Mouse (Mus musculus) frontal cortex, adult 2 months (tissue): Measurements from ENCODE around the gene Col6a5. TPM values are rescaled to one million over a fixed set of nuclear protein-coding genes. Genes with fewer than 3 reads are reported as not detected.
A peak's percentile ranks its signal among the peaks of the same experiment; 100 is the strongest.
"Not testable (repeated sequence)": the region's sequence is repeated elsewhere in the genome, so short reads cannot be mapped to it uniquely, and the experiment has no call there.

Source experiments
- DNase-seq, 2 experiments: peaks; one replicate each; pipeline ENCODE4 v3.0.0; 2022; ENCODE audit warnings: low spot score in 1 of 2; ENCODE audit errors: extremely low spot score in 1 of 2
- polyA plus RNA-seq: library from polyadenylated mRNA; depleted of rRNA; stranded (reverse); fragments of >200 nt; gene quantifications from 2 replicates; pipeline ENCODE4 v1.2.3, GENCODE M21; 2012

Col6a5 gene
- polyA plus RNA-seq, 1 experiment, result 1.1 TPM

DNA sequence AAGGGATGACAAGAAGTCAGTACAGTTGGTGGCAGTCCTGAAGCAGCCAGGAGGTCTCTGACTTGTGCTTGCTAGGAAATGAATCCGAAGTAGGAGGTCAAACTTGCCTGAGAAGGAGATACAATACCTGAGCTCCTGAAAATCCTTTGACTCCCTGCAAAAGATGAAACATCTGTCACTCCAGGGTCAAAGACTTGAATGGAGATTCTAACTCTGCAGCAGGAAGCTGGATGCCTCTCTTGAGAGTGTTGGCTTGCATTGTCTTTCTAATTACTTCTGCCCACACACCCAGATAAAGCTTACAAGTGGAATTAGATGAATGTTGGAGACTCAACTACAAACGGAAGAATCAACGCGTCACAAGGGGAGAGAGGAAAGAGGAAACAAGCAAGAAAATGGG lies 45.3 kb downstream of the Col6a5 start:
- DNase-seq, result no peak

DNA sequence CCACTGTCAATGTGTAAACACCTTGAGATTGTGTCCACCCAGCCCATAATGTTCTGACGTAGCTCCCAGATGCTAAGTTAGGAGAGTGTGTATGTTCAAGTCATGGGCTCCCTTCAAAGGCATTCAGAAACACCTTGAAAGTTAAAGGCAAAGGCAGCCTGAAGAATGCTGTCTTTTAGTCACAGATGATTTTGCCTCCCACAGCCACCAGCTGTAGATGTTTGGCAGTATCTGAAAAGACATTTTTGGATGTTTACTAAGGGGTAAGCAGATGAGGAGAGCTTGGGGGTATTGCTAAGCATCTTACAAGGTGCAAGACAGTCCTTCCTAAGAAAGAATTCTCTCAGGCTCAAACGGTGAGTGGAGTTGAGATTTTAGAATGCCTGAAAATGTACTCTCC lies 50.3 kb downstream of the Col6a5 start:
- DNase-seq, result peak; percentile 37 to 68

DNA sequence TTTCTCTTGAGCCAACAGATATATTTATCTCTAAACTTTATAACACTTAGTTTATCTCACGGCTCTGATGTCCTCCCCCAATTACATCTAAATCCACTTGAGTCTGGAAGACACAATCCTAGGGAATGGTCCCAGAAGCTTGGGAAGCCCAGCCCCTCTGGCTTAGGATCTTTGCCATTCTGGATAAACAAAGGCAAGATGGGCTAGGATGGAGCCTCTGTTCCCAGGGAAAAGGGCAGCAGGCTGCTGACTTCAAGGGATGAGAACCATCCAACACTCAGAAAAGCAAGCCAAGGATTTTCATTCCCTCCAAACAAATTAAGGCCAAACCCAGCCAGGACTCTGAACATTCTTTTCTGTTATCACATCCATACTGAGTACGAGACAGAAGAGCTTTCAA lies 51.1 kb downstream of the Col6a5 start:
- no peak for DNase-seq

- no peak for DNase-seq
Observed at GRCm38 (mm10) chr9:105907411-105907810, 53.0 kb downstream of the Col6a5 start.

DNA sequence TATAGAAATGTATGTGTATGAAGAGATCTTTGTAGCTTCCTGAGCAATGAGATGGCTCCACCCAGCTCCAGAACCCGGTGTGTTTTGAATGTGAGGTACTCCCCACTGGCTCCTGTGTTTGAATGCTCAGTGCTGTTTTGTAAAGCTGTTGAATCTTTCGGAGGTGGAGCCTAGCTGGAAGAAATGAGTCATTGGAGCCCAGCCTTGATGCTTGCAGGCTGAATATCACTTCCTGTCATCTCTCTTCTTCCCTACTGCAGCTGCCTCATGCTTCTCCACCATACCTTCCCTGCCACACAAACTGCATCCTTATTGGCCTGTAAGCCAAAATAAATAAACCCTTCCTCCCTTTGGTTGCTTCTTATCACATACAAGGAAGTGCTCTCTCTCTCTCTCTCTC lies 72.9 kb downstream of the Col6a5 start:
- DNase-seq, result peak in 1 of 2 experiments; percentile 38

GRCm38 (mm10) chr9:105884656-105885430 lies 75.6 kb downstream of the Col6a5 start:
- peak in 1 of 2 experiments; percentile 11 for DNase-seq

- DNase-seq, result no peak
Observed at GRCm38 (mm10) chr9:105880743-105881142, 79.7 kb downstream of the Col6a5 start.

DNA sequence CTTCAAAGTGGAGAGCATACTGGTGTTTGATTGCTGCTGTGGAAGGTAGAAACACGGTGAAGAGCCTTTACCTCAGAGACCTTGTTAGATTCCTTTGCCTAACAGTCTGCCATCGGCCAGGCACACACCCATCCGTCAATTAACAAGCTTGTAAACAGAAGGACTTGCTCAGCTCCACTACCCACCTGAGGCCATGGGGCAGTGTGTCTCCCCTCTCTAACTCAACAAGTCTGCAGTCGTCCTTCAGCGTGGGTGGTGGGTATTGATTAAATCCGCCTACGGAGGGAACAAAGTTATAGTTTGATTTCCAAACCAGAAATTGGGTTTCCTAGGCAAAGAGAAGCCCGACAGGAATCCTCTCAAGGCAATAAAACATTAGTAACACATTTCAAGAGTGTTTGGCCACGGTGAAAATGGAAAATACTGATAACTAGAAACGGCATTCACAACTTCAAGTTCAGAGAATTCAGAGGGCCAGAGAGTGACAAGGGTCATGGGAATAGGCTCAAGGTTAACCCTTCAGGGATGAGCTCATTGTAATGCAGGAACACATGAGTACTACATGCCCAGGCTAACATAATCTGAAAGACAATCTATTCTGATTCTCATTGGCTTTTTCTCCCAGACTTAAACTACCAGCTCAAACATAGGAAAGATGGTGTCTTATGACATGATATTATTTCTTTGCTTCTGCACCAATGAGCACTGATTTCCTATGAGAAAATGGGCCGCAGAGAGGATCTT lies 81.9 kb downstream of the Col6a5 start:
- DNase-seq, result no peak

GRCm38 (mm10) chr9:105876124-105876523 lies 84.3 kb downstream of the Col6a5 start:
- no peak for DNase-seq

DNA sequence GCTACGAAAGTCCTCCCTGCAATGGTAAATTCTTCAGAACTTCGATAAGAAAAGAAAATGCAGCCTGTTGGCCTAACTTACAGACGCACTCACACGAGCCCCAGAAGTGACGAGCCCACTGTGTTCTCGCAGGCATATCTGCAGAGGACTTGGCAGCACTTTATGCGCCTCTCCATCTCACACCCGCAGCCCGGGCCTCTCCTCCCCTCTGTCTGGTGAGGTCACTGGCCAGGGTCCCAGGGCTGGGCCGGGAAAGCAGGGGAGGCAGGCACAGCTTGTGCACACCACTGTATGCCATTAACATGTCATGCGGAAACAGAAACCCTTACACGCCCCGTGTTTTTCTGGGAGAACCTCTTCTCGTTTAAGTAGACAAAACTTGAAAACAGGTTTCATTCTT lies 88.8 kb downstream of the Col6a5 start:
- no peak for DNase-seq

- DNase-seq, result peak; percentile 62 to 89
Observed at GRCm38 (mm10) chr9:105857773-105858172, 102.7 kb downstream of the Col6a5 start.

DNA sequence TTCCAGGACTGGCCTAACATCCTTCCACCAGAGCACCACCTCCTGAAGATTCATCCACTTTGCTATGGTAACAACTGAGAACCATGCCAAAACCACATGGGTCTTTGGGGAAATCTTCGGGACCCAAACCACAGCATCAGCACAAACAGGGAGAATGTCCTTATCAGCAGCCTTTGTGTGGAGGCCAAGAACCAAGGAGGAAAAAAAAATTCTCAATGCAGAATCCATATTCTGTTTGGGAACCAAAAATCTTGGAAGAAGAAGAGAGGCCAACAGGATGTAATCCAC lies 107.7 kb downstream of the Col6a5 start:
- no peak for DNase-seq

DNA sequence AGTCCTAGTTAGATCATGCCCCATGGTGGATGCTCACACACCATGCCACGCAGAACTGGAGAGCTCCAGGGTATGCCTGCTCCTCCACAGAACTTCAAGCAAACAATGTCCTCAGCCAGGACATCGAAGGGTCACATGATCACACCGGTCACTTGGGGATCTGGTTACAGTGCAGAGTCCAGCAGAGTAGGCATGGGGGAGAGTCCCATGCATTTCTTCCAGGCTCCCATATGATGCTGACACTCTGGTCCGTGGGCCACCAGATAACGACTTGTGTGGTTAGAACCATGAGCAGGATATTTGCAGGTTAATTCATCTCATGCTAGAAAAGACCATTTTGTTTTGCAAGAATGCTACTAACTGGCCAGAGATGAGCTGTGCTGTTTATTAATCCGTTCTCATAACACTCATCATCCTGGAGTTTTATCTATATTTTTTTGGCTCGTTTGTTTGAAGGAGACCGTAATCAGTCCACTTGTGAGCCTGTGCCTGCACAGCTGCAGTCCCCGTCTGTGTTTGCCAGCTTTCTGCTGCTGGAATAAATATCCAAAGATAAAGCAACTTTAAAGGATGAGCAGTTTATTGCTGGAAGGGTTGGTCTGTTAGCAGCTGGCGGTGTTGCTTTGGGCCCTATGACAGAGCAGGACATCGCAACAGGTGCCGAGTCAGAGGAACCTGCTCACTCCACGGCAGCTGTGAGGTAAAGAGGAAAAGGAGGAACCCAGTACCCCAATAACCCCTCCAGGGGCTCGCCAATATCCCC lies 108.2 kb downstream of the Col6a5 start:
- DNase-seq, result no peak

- DNase-seq, result no peak
Observed at GRCm38 (mm10) chr9:105851011-105851410, 109.4 kb downstream of the Col6a5 start.

DNA sequence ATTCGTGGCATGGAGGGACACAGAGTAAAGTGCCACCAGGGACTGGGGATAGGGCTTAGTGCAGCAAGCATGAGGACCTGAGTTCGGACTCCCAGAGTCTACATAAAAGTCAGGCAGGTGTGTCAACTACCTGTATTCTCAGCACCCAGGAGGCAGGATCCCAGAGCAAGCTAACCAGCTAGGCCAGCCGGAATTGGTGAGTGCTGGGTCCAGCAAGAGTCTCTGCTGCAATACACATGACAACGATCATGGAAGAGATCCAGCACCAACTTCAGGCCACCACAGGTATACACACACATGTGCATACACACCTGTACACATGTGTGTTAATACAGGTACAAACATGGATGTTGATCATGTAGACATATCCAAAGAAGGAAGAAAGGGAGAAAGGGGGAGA lies 112.0 kb downstream of the Col6a5 start:
- no peak for DNase-seq

DNA sequence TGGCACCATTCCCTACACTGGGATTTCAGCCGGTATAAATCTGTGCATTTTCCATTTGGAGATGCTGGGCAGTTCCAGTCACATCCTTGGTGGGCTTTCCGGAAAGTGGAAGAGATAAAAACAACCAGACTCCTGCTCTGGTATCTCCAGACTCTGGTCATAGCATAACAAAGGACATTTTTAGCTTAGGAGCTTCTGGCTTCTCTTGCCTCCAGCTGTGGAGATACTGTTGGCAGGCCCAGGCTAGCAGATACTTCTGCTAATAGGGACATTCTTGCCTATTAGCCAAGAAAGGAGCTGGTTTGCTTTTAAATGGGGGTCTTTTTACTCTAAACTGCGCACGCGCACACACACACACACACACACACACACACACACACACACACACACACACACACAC lies 113.2 kb downstream of the Col6a5 start:
- no peak for DNase-seq

- not testable (repeated sequence) for DNase-seq
Observed at GRCm38 (mm10) chr9:105841386-105841785, 119.1 kb downstream of the Col6a5 start.

- DNase-seq, result no peak
Observed at GRCm38 (mm10) chr9:105839147-105839515, 121.3 kb downstream of the Col6a5 start.

DNA sequence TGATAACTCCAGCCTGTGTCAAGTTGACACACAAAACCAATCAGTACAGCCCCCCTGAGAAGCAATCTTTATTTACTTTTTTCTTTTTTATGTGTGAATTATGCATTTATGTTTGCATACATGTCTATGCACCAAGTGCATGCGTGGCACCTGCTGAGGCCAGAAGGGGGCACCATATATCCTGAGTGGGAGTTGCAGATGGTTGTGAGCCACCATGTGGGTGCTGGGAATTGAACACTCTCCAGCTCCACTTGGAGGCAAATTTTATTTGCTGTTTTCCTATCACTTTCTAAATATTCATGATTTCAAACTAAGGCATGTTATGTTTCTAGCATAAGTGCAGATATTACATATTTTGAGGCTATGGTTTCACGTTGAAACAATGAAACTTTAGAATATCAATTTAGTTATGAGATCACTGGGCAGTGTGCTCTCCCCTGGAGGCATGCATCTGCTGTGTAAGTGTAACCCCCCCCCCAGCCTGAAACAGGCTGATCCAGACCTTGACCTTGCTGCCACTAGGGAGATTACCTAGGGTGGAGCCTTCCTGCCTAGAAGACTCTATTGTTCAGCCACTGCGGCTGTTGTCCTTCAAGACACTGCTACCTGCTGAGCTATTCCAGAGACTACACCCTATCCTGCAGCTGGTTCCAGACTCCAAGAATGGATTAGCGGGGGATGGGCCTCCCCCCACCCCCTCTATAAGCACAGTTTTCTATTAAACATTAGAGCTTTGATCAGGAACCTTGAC lies 121.9 kb downstream of the Col6a5 start:
- no peak for DNase-seq

GRCm38 (mm10) chr9:105835587-105835986 lies 124.9 kb downstream of the Col6a5 start:
- DNase-seq, result no peak

GRCm38 (mm10) chr9:105834799-105835198 lies 125.6 kb downstream of the Col6a5 start:
- no peak for DNase-seq
